Mouse (Mus musculus) CH12.LX (cell line): ENCODE measurements at regions not wholly inside any gene's neighbourhood (a gene's known extent, or its start where the extent isn't known, plus 50 kb on each side); places are given as distances from the start of the nearest gene placed in this dataset.

ENCODE experiments used
- DNase-seq: peaks from one replicate; pipeline ENCODE4 v3.0.0-alpha.2; 2013; ENCODE audit errors: extremely low read depth
- H3K27ac ChIP-seq: 2 replicates; pipeline ENCODE4 v1.5.1; 2012; ENCODE audit warnings: low read depth, mild to moderate bottlenecking, control low read depth, moderate library complexity; ENCODE audit not compliant: insufficient read depth
- H3K27me3 ChIP-seq: replicated peaks from 2 replicates; pipeline ENCODE3; 2012; ENCODE audit warnings: inconsistent platforms
- H3K36me3 ChIP-seq, 2 experiments: replicated peaks in 1 of 2; 2 replicates each; pipeline versions ENCODE3 to v1.6.1; 2012; ENCODE audit warnings: inconsistent platforms in 1 of 2, low read length in 1 of 2, mild to moderate bottlenecking in 1 of 2, mixed read lengths in 1 of 2, moderate library complexity in 1 of 2; ENCODE audit not compliant: control insufficient read depth in 1 of 2, insufficient read depth in 1 of 2
- H3K4me1 ChIP-seq, 2 experiments: 2 replicates each; pipeline ENCODE4 v1.6.1; 2012; ENCODE audit warnings: inconsistent platforms in 1 of 2, moderate library complexity in 1 of 2; ENCODE audit not compliant: insufficient read depth in 2 of 2, control insufficient read depth in 1 of 2
- H3K4me2 ChIP-seq: 2 replicates; pipeline ENCODE4 v1.6.1; 2012; ENCODE audit warnings: low read depth, mild to moderate bottlenecking, control low read depth; ENCODE audit not compliant: poor library complexity, insufficient read depth, severe bottlenecking
- H3K4me3 ChIP-seq, 3 experiments: fragments of 150-350 bp in 1 of 3; sonication (generic) in 1 of 3; replicated peaks in 1 of 3; 2 replicates each; pipeline versions ENCODE3 to v1.5.1; 2011 to 2012; ENCODE audit warnings: low read depth in 2 of 3, low read length in 2 of 3, mild to moderate bottlenecking in 2 of 3, moderate library complexity in 2 of 3, control low read depth in 1 of 3, improper control_type of control experiment in 1 of 3, inconsistent platforms in 1 of 3, mixed read lengths in 1 of 3; ENCODE audit not compliant: poor library complexity in 1 of 3
- H3K79me2 ChIP-seq: replicated peaks from 2 replicates; pipeline ENCODE4 v1.6.1; 2012; ENCODE audit warnings: mild to moderate bottlenecking, moderate library complexity; ENCODE audit not compliant: control insufficient read depth, poor library complexity, insufficient read depth, severe bottlenecking; ENCODE audit errors: extremely low read depth
- H3K9ac ChIP-seq: 2 replicates; pipeline ENCODE4 v1.6.1; 2012; ENCODE audit warnings: low read depth, mild to moderate bottlenecking, control low read depth, moderate library complexity; ENCODE audit not compliant: insufficient read depth
- H3K9me3 ChIP-seq: replicated peaks from 2 replicates; pipeline ENCODE3; 2012; ENCODE audit warnings: low read length, inconsistent platforms, mixed read lengths
- BHLHE40 ChIP-seq: IDR thresholded peaks from 2 replicates; pipeline ENCODE4 v1.6.1; 2011; ENCODE audit warnings: mild to moderate bottlenecking, low read depth, low read length, improper control_type of control experiment
- E2F4 ChIP-seq: IDR thresholded peaks from 2 replicates; pipeline ENCODE4 v1.6.1; 2011; ENCODE audit warnings: low read depth, low read length, improper control_type of control experiment; ENCODE audit not compliant: insufficient replicate concordance
- ELF1 ChIP-seq: IDR thresholded peaks from 2 replicates; pipeline ENCODE4 v1.6.1; 2014; ENCODE audit warnings: low read depth, mild to moderate bottlenecking, inconsistent platforms, low read length, improper control_type of control experiment
- ETS1 ChIP-seq: conservative IDR thresholded peaks from 2 replicates; pipeline ENCODE4 v1.6.1; 2012; ENCODE audit warnings: low read depth, mild to moderate bottlenecking, inconsistent platforms, low read length, improper control_type of control experiment, moderate library complexity
- GABPA ChIP-seq: IDR thresholded peaks from 2 replicates; pipeline ENCODE4 v1.6.1; 2012; ENCODE audit warnings: low read depth, low read length, improper control_type of control experiment, inconsistent platforms; ENCODE audit not compliant: insufficient replicate concordance
- JUN ChIP-seq: IDR thresholded peaks from 2 replicates; pipeline ENCODE4 v1.6.1; 2011; ENCODE audit warnings: low read depth, mild to moderate bottlenecking, low read length, improper control_type of control experiment, moderate library complexity; ENCODE audit not compliant: insufficient read depth
- KAT2A ChIP-seq: IDR thresholded peaks from 2 replicates; pipeline ENCODE4 v1.6.1; 2012; ENCODE audit warnings: low read length, improper control_type of control experiment, inconsistent platforms; ENCODE audit not compliant: insufficient replicate concordance
- MAFK ChIP-seq: IDR thresholded peaks from 2 replicates; pipeline ENCODE4 v1.6.1; 2011; ENCODE audit warnings: low read length, improper control_type of control experiment; ENCODE audit not compliant: insufficient replicate concordance
- MEF2A ChIP-seq: IDR thresholded peaks from 2 replicates; pipeline ENCODE4 v1.6.1; 2014; ENCODE audit warnings: low read depth, mild to moderate bottlenecking, inconsistent platforms, low read length, improper control_type of control experiment, borderline replicate concordance
- MYC ChIP-seq: IDR thresholded peaks from 2 replicates; pipeline ENCODE4 v1.6.1; 2011; ENCODE audit warnings: low read depth, mild to moderate bottlenecking, improper control_type of control experiment, low read length
- NELFE ChIP-seq: IDR thresholded peaks from 2 replicates; pipeline ENCODE4 v1.6.1; 2011; ENCODE audit warnings: low read depth, low read length, improper control_type of control experiment
- NRF1 ChIP-seq: IDR thresholded peaks from 2 replicates; pipeline ENCODE4 v1.6.1; 2014; ENCODE audit warnings: low read depth, mild to moderate bottlenecking, inconsistent platforms, low read length, improper control_type of control experiment, moderate library complexity
- PAX5 ChIP-seq: IDR thresholded peaks from 2 replicates; pipeline ENCODE4 v1.6.1; 2012; ENCODE audit warnings: low read length, inconsistent platforms, mixed read lengths
- POLR2A ChIP-seq: IDR thresholded peaks from 2 replicates; pipeline ENCODE4 v1.6.1; 2011; ENCODE audit warnings: low read depth, mild to moderate bottlenecking, improper control_type of control experiment, low read length
- RCOR1 ChIP-seq: conservative IDR thresholded peaks from 2 replicates; pipeline ENCODE4 v1.6.1; 2012; ENCODE audit warnings: low read depth, mild to moderate bottlenecking, inconsistent platforms, low read length, improper control_type of control experiment
- SMC3 ChIP-seq: IDR thresholded peaks from 2 replicates; pipeline ENCODE4 v1.6.1; 2011; ENCODE audit warnings: low read depth, low read length, improper control_type of control experiment
- TCF12 ChIP-seq: IDR thresholded peaks from 2 replicates; pipeline ENCODE4 v1.6.1; 2014; ENCODE audit warnings: low read depth, mild to moderate bottlenecking, inconsistent platforms, low read length, improper control_type of control experiment
- USF2 ChIP-seq: conservative IDR thresholded peaks from 2 replicates; pipeline ENCODE4 v1.6.1; 2011; ENCODE audit warnings: low read depth, low read length, improper control_type of control experiment
- ZKSCAN1 ChIP-seq: IDR thresholded peaks from 2 replicates; pipeline ENCODE4 v1.6.1; 2012; ENCODE audit warnings: low read depth, inconsistent platforms, low read length, improper control_type of control experiment, borderline replicate concordance
- ZNF384 ChIP-seq: IDR thresholded peaks from 2 replicates; pipeline ENCODE4 v1.6.1; 2012; ENCODE audit warnings: low read depth, low read length, improper control_type of control experiment, inconsistent platforms
- dilution Hi-C: fragments of 300-500 bp; cut with MboI; formaldehyde crosslinking; loops from 2 replicates; pipeline ENCODE4 v1.14.3; 2020; ENCODE audit warnings: low sequenced_read_pairs; ENCODE audit not compliant: extremely low pct_unique_long_range_greater_than_20kb, extremely low pct_ligation_motif_present
- in situ Hi-C: fragments of 300-500 bp; cut with MboI; formaldehyde crosslinking; loops from 3 replicates; pipeline ENCODE4 v1.14.3; 2019; ENCODE audit warnings: low sequenced_read_pairs, low pct_ligation_motif_present, low pct_unique_long_range_greater_than_20kb, mixed read lengths

GRCm38 (mm10) chr8:35289967-35290366 is 475.6 kb upstream of the Gm19410 start:
- dilution Hi-C loops (no loop called here), in situ Hi-C loops (no loop called here)
- no peak overlapping the region for H3K9ac ChIP-seq
- H3K79me2 ChIP-seq: no peaks in the 10 kb centered on the region
- H3K4me3 ChIP-seq: no peak overlapping the region
- TF ChIP-seq TCF12 (no peak), MAFK (no peak), MYC (no peak)
- H3K36me3 ChIP-seq: no peaks in the 10 kb centered on the region
- no peak overlapping the region for H3K4me2 ChIP-seq
- H3K4me1 ChIP-seq: peaks cover 0 to 10% of the 10 kb centered on the region in 2 experiments; a peak in 2 of 4 replicates
- H3K27me3 ChIP-seq: no peaks in the 10 kb centered on the region
- no peak for DNase-seq
- H3K27ac ChIP-seq: no peak overlapping the region
- peaks cover 11% of the 10 kb centered on the region for H3K9me3 ChIP-seq

- no peak overlapping the region for H3K9ac ChIP-seq
- H3K4me2 ChIP-seq: no peak overlapping the region
- H3K9me3 ChIP-seq: peaks cover 3% of the 10 kb centered on the region
- H3K4me3 ChIP-seq: no peak overlapping the region
- DNase-seq: no peak
- no peaks in the 10 kb centered on the region for H3K36me3 ChIP-seq
- H3K27ac ChIP-seq: no peak overlapping the region
- in situ Hi-C loops (no loop called here), dilution Hi-C loops (no loop called here)
- H3K27me3 ChIP-seq: no peaks in the 10 kb centered on the region
- TF ChIP-seq RCOR1 (no peak), ZKSCAN1 (no peak), JUN (no peak), NRF1 (no peak)
- peaks cover 0 to 2% of the 10 kb centered on the region in 2 experiments; a peak in 1 of 4 replicates for H3K4me1 ChIP-seq
- no peaks in the 10 kb centered on the region for H3K79me2 ChIP-seq
These were observed 472.0 kb upstream of the Gm19410 start for GRCm38 (mm10) chr8:35293437-35294126.

DNA sequence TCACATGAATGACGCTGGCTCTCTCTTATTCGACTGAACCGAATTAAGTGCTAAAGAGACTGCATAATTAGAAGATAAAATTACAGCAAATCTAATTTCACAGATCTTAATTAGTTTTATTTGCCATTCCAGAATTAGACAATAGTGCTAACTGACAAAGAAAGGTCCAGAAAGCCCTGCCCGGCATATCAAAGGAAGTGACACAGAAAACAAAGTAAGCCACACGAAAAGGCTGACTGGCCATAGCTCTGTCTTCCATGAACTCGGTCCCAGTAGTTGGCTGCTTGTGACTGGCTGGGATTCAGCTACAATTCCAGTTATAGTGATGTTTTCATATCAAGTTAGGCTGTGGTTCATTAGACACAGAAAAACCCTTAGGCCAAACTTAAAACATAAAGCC is 468.7 kb upstream of the Gm19410 start:
- Histone ChIP-seq H3K4me1 (peaks cover 3 to 4% of the 10 kb centered on the region in 2 experiments; a peak in 3 of 4 replicates), H3K9me3 (peaks cover 3% of the 10 kb centered on the region), H3K9ac (no peak overlapping the region), H3K79me2 (no peaks in the 10 kb centered on the region), H3K27me3 (no peaks in the 10 kb centered on the region), H3K36me3 (no peaks in the 10 kb centered on the region), H3K4me2 (no peak overlapping the region), H3K4me3 (no peak overlapping the region), H3K27ac (no peak overlapping the region)
- in situ Hi-C loops (no loop called here), dilution Hi-C loops (no loop called here)
- DNase-seq: no peak
- TF ChIP-seq ETS1 (no peak), KAT2A (no peak), NELFE (no peak), E2F4 (no peak), MAFK (no peak), SMC3 (no peak), PAX5 (no peak), MEF2A (no peak), ZNF384 (no peak), BHLHE40 (no peak), USF2 (no peak), ELF1 (no peak), GABPA (no peak), POLR2A (no peak)
